Mouse (Mus musculus) C2C12 (cell line): Measurements from ENCODE around the gene Ano8. TPM values are rescaled to one million over a fixed set of nuclear protein-coding genes. Genes with fewer than 3 reads are reported as not detected.

ENCODE experiments used
- H3K27me3 ChIP-seq: one replicate; pipeline ENCODE4 v1.6.1; 2011; ENCODE audit not compliant: control insufficient read depth, insufficient read depth, insufficient read length
- H3K36me3 ChIP-seq: one replicate; pipeline ENCODE4 v1.6.1; 2011; ENCODE audit not compliant: control insufficient read depth, insufficient read depth
- H3K4me3 ChIP-seq: one replicate; pipeline ENCODE4 v1.5.1; 2011; ENCODE audit warnings: mild to moderate bottlenecking, control low read depth; ENCODE audit not compliant: poor library complexity, insufficient read depth, severe bottlenecking
- H3K79me2 ChIP-seq: one replicate; pipeline ENCODE4 v1.6.1; 2011; ENCODE audit not compliant: control insufficient read depth, insufficient read depth
- H3K79me3 ChIP-seq: one replicate; pipeline ENCODE4 v1.6.1; 2011; ENCODE audit warnings: low read depth, control low read depth
- H3ac ChIP-seq: one replicate; pipeline ENCODE3; 2011; ENCODE audit warnings: low read depth; ENCODE audit not compliant: control insufficient read depth, insufficient read length
- CEBPB ChIP-seq: IDR thresholded peaks from one replicate; pipeline ENCODE4 v1.6.1; 2011; ENCODE audit warnings: low read depth, mild to moderate bottlenecking, control low read depth, moderate library complexity
- CTCF ChIP-seq: IDR thresholded peaks from one replicate; pipeline ENCODE4 v1.5.1; 2011; ENCODE audit not compliant: control insufficient read depth, insufficient read depth, insufficient read length
- FOSL1 ChIP-seq: IDR thresholded peaks from one replicate; pipeline ENCODE4 v1.8.0; 2011; ENCODE audit warnings: mild to moderate bottlenecking, low read length; ENCODE audit not compliant: poor library complexity, insufficient read depth, severe bottlenecking
- MAX ChIP-seq: IDR thresholded peaks from one replicate; pipeline ENCODE4 v1.6.1; 2011; ENCODE audit warnings: mild to moderate bottlenecking, control low read depth
- MYOD1 ChIP-seq: IDR thresholded peaks from one replicate; pipeline ENCODE4 v1.6.1; 2011; ENCODE audit warnings: low read depth; ENCODE audit not compliant: control insufficient read depth, insufficient read length
- MYOG ChIP-seq: IDR thresholded peaks from one replicate; pipeline ENCODE4 v1.6.1; 2011; ENCODE audit not compliant: control insufficient read depth, insufficient read length; ENCODE audit errors: extremely low read depth
- USF1 ChIP-seq: IDR thresholded peaks from one replicate; pipeline ENCODE4 v1.6.1; 2011; ENCODE audit warnings: low read depth, mild to moderate bottlenecking, control low read depth, moderate library complexity
- polyA plus RNA-seq: library from polyadenylated mRNA; unstranded; fragments of >200 nt; fragmentation: generic; extraction: Trizol; gene quantifications from one replicate; pipeline ENCODE4 v1.2.1, GENCODE M21; 2012; ENCODE audit warnings: missing spikeins

The Ano8 gene
- polyA plus RNA-seq, 1 experiment = 22.1 TPM

DNA sequence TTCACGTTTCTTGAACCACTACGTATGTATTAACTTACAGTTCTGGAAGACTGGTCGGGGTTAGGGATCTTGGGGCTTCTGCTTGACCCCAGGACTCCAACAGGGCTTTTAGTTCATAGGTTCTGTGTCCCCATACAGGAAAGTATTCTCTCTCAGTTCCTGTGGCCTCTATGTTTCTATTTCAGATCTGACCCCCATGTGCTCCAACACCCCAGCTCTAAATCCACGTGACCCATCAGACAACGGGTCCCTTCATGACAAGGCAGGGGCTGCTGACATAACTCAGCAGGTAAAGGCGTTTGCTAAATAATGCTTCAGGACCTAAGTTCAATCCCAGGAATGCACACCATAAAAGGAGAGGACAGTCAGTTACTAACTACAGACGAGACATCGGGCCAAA lies 20.0 kb downstream of the Ano8 start:
- Histone ChIP-seq H3ac (no peak overlapping the region), H3K36me3 (peaks cover 10% of the 10 kb centered on the region), H3K4me3 (no peak overlapping the region), H3K79me3 (peaks cover 19% of the 10 kb centered on the region), H3K79me2 (peaks cover 51% of the 10 kb centered on the region), H3K27me3 (no peaks in the 10 kb centered on the region)
- TF ChIP-seq USF1 (no peak), MYOD1 (no peak), CTCF (no peak), FOSL1 (no peak)

DNA sequence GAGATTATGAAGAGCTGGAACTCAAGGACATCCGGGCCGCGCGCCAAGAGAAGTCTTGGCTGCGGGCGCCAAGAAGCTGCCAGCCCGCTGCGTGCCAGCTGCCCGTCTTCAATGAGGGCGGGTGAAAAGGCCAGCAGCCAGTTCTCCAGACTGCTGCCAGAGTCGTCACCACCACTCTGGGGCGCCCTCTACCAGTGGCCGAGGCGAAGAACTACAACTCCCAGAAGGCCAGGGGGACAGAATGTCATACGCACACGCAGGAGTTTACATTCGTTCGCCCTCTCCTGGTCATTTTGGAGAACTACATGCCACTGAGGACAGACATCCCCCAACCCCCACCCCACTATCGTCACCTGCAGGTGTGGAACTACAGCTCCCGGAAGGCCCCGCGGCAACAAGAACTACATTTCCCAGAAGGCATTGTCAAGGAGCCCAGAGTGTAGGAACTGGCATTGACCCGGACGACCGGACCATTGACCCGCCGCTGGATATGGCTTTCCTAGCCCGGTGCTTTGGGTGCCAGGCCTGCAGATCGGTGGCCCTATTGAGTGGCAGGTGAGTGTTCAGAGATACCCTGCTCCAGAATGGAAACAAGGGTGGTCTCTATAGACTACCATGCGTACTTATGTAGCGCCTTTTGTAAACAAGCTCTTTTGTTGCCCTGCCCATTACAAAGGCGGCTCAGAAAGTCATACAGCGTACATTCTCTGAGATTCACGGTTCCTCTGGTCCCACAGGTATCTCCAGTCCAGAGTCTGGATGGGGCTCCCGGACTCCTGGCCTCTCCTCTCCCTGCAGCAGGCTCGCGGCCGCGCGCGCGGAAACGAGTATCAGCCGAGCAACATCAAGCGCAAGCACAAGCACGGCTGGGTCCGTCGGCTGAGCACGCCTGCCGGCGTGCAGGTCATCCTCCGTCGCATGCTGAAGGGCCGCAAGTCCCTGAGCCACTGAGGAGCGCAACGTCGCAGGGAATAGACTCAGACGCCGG lies 21.0 kb downstream of the Ano8 start, which contains the start of gene Mrpl34:
Gene Mrpl34, plus strand, starts transcription at position 447 of the 988 bp plus-strand sequence.
- peaks cover 41% of the 10 kb centered on the region for H3K79me2 ChIP-seq
- peak within 1 kb of the TSS; percentile 71 for H3ac ChIP-seq
- peak within 1 kb of the TSS; percentile 59 for H3K4me3 ChIP-seq
- H3K36me3 ChIP-seq = peaks cover 14% of the 10 kb centered on the region
- peaks cover 10% of the 10 kb centered on the region for H3K79me3 ChIP-seq
- TF ChIP-seq USF1 (peak; percentile 18), CEBPB (no peak), FOSL1 (no peak), MYOG (no peak), MAX (peak; percentile 27), CTCF (peak; percentile 78), MYOD1 (no peak)
- no peaks in the 10 kb centered on the region for H3K27me3 ChIP-seq

DNA sequence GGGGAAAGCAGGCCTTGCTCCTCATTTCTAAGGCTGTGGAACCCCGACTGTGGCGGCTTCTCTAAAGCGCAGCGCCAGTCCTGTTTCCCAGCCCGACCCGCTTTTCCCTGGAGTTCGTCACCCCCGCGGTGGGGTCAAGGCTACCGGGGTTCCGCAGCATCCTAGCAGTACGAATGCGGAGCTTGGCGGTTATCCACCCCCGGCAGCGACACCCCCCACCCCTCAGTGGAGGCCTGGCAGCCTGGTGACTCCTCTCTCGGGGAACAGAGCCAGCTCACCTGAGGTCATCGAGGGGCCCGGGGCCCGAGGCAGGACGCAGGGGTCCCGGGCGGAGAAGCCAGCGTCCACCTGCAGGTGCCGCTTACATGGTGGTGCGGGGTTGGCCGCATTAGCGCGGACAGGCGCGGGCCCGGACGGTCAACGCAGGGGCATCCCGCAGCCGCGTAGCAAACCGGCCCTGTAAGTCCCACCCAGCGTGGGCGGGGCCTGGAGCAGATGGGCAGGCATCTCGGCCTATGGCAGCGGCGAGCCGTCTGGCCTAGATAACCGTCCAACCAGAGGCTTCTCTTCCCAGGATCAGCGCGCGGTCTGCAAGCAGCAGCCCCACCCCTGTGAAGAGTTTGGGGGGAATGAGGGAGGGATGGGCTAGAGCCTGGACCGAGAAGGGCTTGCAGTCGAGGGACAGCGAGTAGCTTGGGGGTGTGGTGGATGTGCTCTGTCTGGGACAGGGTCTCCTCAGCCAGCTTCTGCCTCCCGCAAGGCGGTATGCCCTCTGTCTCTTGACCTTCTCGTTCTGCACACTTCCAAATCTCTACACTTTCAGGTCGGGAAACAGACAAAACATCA lies 22.4 kb downstream of the Ano8 start, which contains the start of gene Abhd8:
Gene Abhd8, minus strand, starts transcription at position 468 of the 846 bp plus-strand sequence.
- H3K27me3 ChIP-seq = no peaks in the 10 kb centered on the region
- H3K79me3 ChIP-seq = peaks cover 5% of the 10 kb centered on the region
- H3K36me3 ChIP-seq = peaks cover 17% of the 10 kb centered on the region
- peak within 1 kb of the TSS; percentile 50 for H3K4me3 ChIP-seq
- H3ac ChIP-seq = peak within 1 kb of the TSS; percentile 92
- no peak for TF ChIP-seq CEBPB
- TF ChIP-seq CTCF = no peak
- no peak for TF ChIP-seq MYOD1
- no peak for TF ChIP-seq USF1
- TF ChIP-seq MYOG = no peak
- TF ChIP-seq MAX = no peak
- no peak for TF ChIP-seq FOSL1
- H3K79me2 ChIP-seq = peaks cover 34% of the 10 kb centered on the region

DNA sequence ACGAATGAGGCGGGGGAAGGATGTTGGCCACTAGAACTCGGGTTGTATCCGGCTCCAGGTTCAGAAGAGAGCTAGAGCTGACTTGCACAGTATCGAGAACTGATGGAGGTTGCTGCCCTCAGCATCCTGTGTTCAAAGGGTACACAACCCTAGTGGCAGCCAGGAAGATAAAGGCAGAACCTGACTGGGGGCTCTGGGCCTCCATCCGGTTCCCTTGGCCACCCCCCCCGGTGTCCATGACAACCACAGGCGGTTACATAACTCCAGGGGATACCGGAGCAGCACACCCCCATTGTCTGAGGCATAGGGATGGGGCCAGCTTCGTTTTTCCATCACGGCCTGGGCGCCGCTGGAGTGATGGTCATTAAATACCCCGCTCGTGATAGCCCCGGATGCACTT lies 23.0 kb downstream of the Ano8 start:
- Histone ChIP-seq H3K79me3 (peaks cover 5% of the 10 kb centered on the region), H3K36me3 (peaks cover 19% of the 10 kb centered on the region), H3K27me3 (no peaks in the 10 kb centered on the region), H3ac (peak overlapping the region; percentile 92), H3K79me2 (peaks cover 34% of the 10 kb centered on the region), H3K4me3 (peak overlapping the region; percentile 50)
- TF ChIP-seq USF1 (no peak), CTCF (no peak), MYOG (no peak), MAX (no peak), MYOD1 (no peak), FOSL1 (no peak), CEBPB (no peak)

DNA sequence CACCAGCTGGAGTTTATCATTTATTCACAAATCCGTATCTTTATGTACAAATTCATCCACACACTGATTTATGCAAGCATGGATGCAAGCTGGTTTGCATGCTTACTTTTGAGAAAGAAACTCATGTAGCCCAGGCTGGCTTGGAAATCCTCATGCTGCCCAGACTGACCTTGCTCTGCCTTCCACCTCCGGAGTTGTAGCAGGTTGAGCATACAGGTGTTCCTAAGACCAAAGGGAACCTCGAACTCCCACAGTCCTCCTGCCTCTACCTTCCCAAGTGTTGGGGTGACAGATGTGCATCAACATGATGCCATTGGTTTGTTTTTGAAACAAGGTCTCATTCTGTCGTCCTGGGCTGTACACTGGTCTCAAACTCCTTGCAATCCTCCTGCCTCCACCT lies 23.6 kb downstream of the Ano8 start:
- H3K4me3 ChIP-seq = no peak overlapping the region
- H3K79me3 ChIP-seq = peaks cover 5% of the 10 kb centered on the region
- no peak for TF ChIP-seq FOSL1
- TF ChIP-seq MYOD1 = no peak
- no peak for TF ChIP-seq CTCF
- no peak for TF ChIP-seq CEBPB
- no peak for TF ChIP-seq MYOG
- no peak for TF ChIP-seq MAX
- no peak for TF ChIP-seq USF1
- peaks cover 34% of the 10 kb centered on the region for H3K79me2 ChIP-seq
- no peaks in the 10 kb centered on the region for H3K27me3 ChIP-seq
- H3ac ChIP-seq = no peak overlapping the region
- peaks cover 25% of the 10 kb centered on the region for H3K36me3 ChIP-seq
